Mouse (Mus musculus) hindbrain, embryonic 10.5 days (tissue): ENCODE results near the gene Grxcr1. TPM values are rescaled to one million over a fixed set of nuclear protein-coding genes. Genes with fewer than 3 reads are reported as not detected.

ENCODE experiments used
- DNase-seq: peaks from one replicate; pipeline ENCODE4 v3.0.0-alpha.2; 2017; ENCODE audit warnings: low spot score
- H3K27ac ChIP-seq: fragments of 300-500 bp; sonication (generic); 2 replicates; pipeline ENCODE4 v1.5.1; 2016; ENCODE audit warnings: mild to moderate bottlenecking, moderate library complexity
- H3K27me3 ChIP-seq: fragments of 300-500 bp; sonication (generic); 2 replicates; pipeline ENCODE4 v1.6.1; 2016; ENCODE audit warnings: mild to moderate bottlenecking; ENCODE audit not compliant: poor library complexity, insufficient read depth, severe bottlenecking
- H3K36me3 ChIP-seq: fragments of 300-500 bp; sonication (generic); 2 replicates; pipeline ENCODE4 v1.6.1; 2016; ENCODE audit warnings: mild to moderate bottlenecking, moderate library complexity
- H3K4me1 ChIP-seq: fragments of 300-500 bp; sonication (generic); replicated peaks from 2 replicates; pipeline ENCODE4 v1.6.1; 2016; ENCODE audit warnings: mild to moderate bottlenecking
- H3K4me3 ChIP-seq: fragments of 300-500 bp; sonication (generic); 2 replicates; pipeline ENCODE4 v1.5.1; 2016; ENCODE audit warnings: mild to moderate bottlenecking, moderate library complexity
- H3K9me3 ChIP-seq: fragments of 300-500 bp; sonication (generic); 2 replicates; pipeline ENCODE4 v1.6.1; 2016; ENCODE audit warnings: mild to moderate bottlenecking, moderate library complexity
- WGBS: fragments of 180-500 bp; shearing (Covaris S2); methylation state at CpG from one replicate; pipeline ENCODE4 v1.1.7; 2016; 5-methylcytosine and 5-hydroxymethylcytosine counted together
- polyA plus RNA-seq: library from polyadenylated mRNA; unstranded; fragments of >200 nt; fragmentation: Nextera tagmentation; extraction: Ambion mirVana; gene quantifications from 2 replicates; pipeline ENCODE4 v1.2.1, GENCODE M21; 2016

The Grxcr1 gene
- 0.15 TPM in 1 of 2 replicates, not detected in the other for polyA plus RNA-seq

GRCm38 (mm10) chr5:68031744-68032143 lies at the start of gene Grxcr1:
Gene Grxcr1 (plus strand): TSS chr5:68031835.
- Histone ChIP-seq H3K4me3 (no peak within 1 kb of the TSS), H3K9me3 (no peaks in the 10 kb centered on the region), H3K36me3 (no peaks in the 10 kb centered on the region), H3K27ac (no peak within 1 kb of the TSS), H3K4me1 (no peaks in the 10 kb centered on the region), H3K27me3 (no peaks in the 10 kb centered on the region)
- no peak for DNase-seq
- WGBS: 75% methylated on average over 6 of the region's 6 CpGs

DNA sequence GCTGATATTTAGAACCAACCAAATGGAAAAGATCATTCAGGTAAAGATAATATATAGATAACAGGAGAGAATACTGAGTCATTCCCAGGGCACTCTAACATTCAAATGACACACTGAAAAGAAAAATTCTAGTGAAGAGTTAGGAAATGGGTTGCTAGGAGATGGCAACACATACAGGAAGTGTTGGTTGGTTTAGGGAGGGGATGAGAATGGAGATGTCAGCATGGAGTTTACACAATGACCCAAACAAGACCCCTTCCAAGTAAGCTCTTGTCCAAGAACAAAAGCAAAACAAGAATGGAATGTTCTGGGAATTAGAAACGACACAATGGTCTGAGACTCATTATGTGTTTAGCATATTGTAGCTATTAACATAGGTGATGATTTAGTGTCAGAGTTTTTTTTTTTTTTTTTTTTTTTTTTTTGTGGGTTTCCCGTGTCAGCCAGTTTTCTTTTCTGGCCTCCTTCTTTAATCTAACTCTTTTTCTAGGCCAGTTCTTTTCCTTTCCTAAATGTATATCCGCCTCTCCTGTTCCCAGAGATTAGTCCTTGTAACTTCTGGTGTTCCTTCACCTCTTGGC lies 49.6 kb upstream of the Grxcr1 start:
- Histone ChIP-seq H3K27ac (no peak overlapping the region), H3K4me1 (no peaks in the 10 kb centered on the region), H3K9me3 (no peaks in the 10 kb centered on the region), H3K36me3 (no peaks in the 10 kb centered on the region), H3K4me3 (no peak overlapping the region), H3K27me3 (peaks cover 17% of the 10 kb centered on the region)
- 46% methylated on average over 3 of the region's 3 CpGs for WGBS
- no peak for DNase-seq

DNA sequence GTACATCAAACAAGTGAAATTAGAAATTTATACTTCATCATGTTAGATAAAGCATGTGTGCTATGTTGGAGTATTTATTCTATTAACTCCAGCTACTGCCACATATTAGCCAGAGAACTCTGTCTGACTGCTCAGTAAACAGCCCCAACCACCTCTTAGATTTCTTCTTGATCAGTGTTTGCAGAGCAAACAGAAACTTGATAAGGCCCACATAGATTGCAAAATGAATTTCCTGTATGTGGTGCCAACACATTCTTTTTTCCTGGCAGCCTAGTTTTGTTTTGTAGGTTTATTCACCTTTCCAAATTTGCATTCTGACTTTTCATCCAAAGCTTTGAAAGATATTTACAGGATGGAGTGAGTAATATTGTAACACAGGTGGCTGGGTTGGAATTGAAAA lies 41.2 kb upstream of the Grxcr1 start:
- no peak for DNase-seq
- Histone ChIP-seq H3K27me3 (no peaks in the 10 kb centered on the region), H3K27ac (no peak overlapping the region), H3K36me3 (no peaks in the 10 kb centered on the region), H3K9me3 (no peaks in the 10 kb centered on the region), H3K4me1 (no peaks in the 10 kb centered on the region), H3K4me3 (no peak overlapping the region)

DNA sequence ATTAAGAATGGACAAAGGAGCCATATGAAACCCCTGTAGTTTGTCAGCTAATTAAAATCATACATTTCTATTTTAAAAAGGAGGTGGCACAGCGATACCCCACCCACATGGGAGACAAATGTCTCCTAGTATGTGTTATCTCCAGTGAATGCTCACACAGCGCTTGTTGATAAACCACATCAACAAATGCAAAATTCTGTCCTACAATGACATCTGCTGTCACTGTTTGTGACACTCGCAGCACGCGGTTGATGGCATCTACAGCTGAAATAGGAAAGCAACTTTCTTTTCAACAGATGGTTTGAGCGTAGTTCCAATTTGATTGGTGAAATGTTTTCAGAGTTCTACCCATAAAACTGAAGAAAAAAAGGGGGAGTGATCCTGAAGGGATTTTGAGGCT lies 29.0 kb upstream of the Grxcr1 start:
- WGBS: 92% methylated on average over 6 of the region's 6 CpGs
- no peak for DNase-seq

DNA sequence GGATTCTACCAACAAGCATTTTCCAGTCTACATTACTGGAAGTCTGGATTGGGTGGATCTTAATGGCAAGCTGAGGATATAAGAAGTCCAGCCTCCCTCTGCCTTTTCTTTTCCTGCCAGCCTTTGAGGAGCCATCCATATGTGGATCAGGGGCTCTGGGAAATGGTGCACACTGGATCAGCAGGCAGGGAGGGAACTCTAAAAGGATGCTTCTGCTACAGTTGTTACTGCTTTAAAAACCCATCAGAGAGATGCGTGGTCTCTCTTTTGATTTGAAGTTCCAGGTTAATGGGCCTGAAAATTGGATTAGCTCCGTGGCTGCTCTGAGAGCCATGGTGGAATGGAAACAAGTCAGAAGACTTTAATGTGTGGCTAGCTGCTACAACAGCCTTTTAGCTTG lies 27.7 kb upstream of the Grxcr1 start:
- no peaks in the 10 kb centered on the region for H3K36me3 ChIP-seq
- 0 out of 2 replicates have a peak, but pooled peaks cover 3% of the 10 kb centered on the region for H3K9me3 ChIP-seq
- 21% methylated on average over 2 of the region's 2 CpGs for WGBS
- no peaks in the 10 kb centered on the region for H3K27me3 ChIP-seq
- DNase-seq: no peak
- H3K4me3 ChIP-seq: no peak overlapping the region
- no peak overlapping the region for H3K27ac ChIP-seq
- peaks cover 10% of the 10 kb centered on the region; the same call in 1 of the 2 replicates for H3K4me1 ChIP-seq

More for the DNA sequence above, 29.0 kb upstream of the Grxcr1 start:
- Histone ChIP-seq H3K36me3 (no peaks in the 10 kb centered on the region), H3K27me3 (no peaks in the 10 kb centered on the region), H3K27ac (no peak overlapping the region), H3K4me1 (peaks cover 10% of the 10 kb centered on the region; the same call in 1 of the 2 replicates), H3K4me3 (no peak overlapping the region), H3K9me3 (0 out of 2 replicates have a peak, but pooled peaks cover 3% of the 10 kb centered on the region)

- 82% methylated on average over 2 of the region's 2 CpGs for WGBS
These were observed 27.2 kb upstream of the Grxcr1 start for GRCm38 (mm10) chr5:68004419-68004818.

DNA sequence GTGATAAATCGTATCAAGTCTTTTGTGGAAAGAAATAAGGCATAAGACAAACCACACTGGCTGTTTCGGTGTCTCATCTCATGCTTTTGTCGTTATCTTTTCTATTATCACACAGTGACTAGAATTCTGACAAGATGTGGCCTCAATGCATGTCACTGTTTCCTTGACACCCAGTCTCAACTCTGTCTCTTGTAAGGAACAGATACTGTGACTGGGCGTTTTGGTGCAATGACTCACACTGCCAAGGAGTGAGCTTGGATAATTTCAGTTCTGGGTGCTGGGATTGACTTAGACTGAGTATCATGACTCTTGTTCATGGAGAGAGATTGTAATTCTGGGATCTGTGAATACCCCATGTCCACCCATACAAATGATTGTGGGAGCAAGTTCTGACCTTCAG lies 24.6 kb upstream of the Grxcr1 start:
- 86% methylated on average over 4 of the region's 4 CpGs for WGBS
- Histone ChIP-seq H3K27ac (no peak overlapping the region), H3K4me1 (peaks cover 10% of the 10 kb centered on the region; the same call in 1 of the 2 replicates)

More at GRCm38 (mm10) chr5:68004419-68004818, 27.2 kb upstream of the Grxcr1 start:
- peaks cover 10% of the 10 kb centered on the region; the same call in 1 of the 2 replicates for H3K4me1 ChIP-seq
- no peak overlapping the region for H3K27ac ChIP-seq
- no peak overlapping the region for H3K4me3 ChIP-seq
- no peak for DNase-seq
- H3K27me3 ChIP-seq: no peaks in the 10 kb centered on the region
- no peaks in the 10 kb centered on the region for H3K36me3 ChIP-seq
- H3K9me3 ChIP-seq: 0 out of 2 replicates have a peak, but pooled peaks cover 3% of the 10 kb centered on the region

DNA sequence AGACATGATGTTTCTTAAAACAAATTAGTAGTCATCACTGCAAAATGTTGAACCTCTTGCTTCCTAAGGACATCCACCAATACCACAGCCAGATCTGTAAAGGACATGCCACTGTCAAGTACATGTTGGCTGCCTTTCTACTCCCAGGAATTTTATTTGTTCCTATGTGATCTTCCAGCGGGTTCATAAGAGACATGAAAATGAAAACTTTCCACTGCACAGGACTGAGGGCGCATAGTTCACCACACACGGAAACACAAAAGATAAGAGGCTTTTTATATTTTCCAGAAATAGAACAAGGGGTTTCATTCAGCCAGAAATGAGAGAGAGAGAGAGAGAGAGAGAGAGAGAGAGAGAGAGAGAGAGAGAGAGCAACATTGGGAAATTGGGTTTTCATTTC lies 20.1 kb upstream of the Grxcr1 start:
- DNase-seq: no peak
- Histone ChIP-seq H3K9me3 (no peaks in the 10 kb centered on the region), H3K4me1 (no peaks in the 10 kb centered on the region), H3K27ac (no peak overlapping the region), H3K36me3 (no peaks in the 10 kb centered on the region), H3K27me3 (no peaks in the 10 kb centered on the region), H3K4me3 (no peak overlapping the region)
- 86% methylated on average over 3 of the region's 3 CpGs for WGBS

More for the DNA sequence above, 24.6 kb upstream of the Grxcr1 start:
- no peaks in the 10 kb centered on the region for H3K27me3 ChIP-seq
- no peaks in the 10 kb centered on the region for H3K36me3 ChIP-seq
- H3K4me3 ChIP-seq: no peak overlapping the region
- 0 out of 2 replicates have a peak, but pooled peaks cover 3% of the 10 kb centered on the region for H3K9me3 ChIP-seq
- no peak for DNase-seq

DNA sequence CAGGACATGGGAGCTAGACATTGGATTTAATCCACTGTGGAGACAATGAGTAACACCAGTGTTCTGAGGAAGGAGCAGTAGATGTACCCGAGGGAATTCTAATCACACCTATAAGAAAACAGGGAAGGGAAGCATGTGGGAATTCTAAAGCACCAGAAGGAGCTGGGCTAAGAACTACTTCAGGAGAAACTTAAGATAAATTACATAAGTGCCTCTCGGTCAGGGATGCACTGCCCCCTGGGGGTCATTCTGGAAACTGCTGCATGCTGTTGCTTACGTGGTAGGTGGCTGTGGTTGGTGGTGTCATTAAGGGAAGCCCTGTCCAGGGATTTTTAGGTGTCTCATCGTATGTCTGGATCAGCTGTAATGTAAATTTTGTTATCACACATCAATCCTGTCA lies 19.0 kb upstream of the Grxcr1 start:
- Histone ChIP-seq H3K4me1 (no peaks in the 10 kb centered on the region), H3K36me3 (no peaks in the 10 kb centered on the region), H3K4me3 (no peak overlapping the region), H3K9me3 (no peaks in the 10 kb centered on the region), H3K27me3 (no peaks in the 10 kb centered on the region), H3K27ac (no peak overlapping the region)
- 25% methylated on average over 4 of the region's 4 CpGs for WGBS
- DNase-seq: peak; percentile 77

DNA sequence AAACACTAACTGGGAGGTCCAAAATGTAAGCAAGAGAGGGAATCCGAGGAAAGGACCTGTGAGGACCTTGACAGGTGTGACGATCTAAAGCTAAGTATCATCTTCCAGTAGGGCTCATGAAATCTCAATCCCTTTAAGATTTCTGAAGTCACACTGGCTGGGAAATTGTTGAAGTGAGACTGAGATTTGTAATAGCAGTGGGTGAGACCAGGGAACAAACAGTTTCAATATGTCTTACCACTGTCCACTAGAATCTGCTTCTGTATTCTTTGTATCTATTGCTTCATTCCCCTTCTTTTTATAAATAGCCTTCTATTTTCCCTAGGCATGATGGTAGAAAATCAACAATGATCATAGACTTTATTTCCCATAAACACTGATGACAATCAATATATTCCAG lies 10.8 kb upstream of the Grxcr1 start:
- Histone ChIP-seq H3K4me3 (no peak overlapping the region), H3K27me3 (no peaks in the 10 kb centered on the region), H3K36me3 (no peaks in the 10 kb centered on the region), H3K27ac (no peak overlapping the region), H3K4me1 (no peaks in the 10 kb centered on the region), H3K9me3 (no peaks in the 10 kb centered on the region)
- DNase-seq: no peak
- WGBS: 89% methylated on average over 2 of the region's 2 CpGs

GRCm38 (mm10) chr5:68026658-68027422 lies 4.8 kb upstream of the Grxcr1 start:
- Histone ChIP-seq H3K27me3 (no peaks in the 10 kb centered on the region), H3K4me3 (no peak overlapping the region), H3K36me3 (no peaks in the 10 kb centered on the region), H3K27ac (no peak overlapping the region), H3K9me3 (no peaks in the 10 kb centered on the region), H3K4me1 (no peaks in the 10 kb centered on the region)
- 51% methylated on average over 2 of the region's 2 CpGs for WGBS
- DNase-seq: no peak

GRCm38 (mm10) chr5:68027474-68027873 lies 4.2 kb upstream of the Grxcr1 start:
- H3K9me3 ChIP-seq: no peaks in the 10 kb centered on the region
- no peaks in the 10 kb centered on the region for H3K27me3 ChIP-seq
- H3K4me3 ChIP-seq: no peak overlapping the region
- WGBS: 82% methylated on average over 4 of the region's 4 CpGs
- H3K27ac ChIP-seq: no peak overlapping the region
- no peaks in the 10 kb centered on the region for H3K4me1 ChIP-seq
- no peaks in the 10 kb centered on the region for H3K36me3 ChIP-seq
- no peak for DNase-seq

DNA sequence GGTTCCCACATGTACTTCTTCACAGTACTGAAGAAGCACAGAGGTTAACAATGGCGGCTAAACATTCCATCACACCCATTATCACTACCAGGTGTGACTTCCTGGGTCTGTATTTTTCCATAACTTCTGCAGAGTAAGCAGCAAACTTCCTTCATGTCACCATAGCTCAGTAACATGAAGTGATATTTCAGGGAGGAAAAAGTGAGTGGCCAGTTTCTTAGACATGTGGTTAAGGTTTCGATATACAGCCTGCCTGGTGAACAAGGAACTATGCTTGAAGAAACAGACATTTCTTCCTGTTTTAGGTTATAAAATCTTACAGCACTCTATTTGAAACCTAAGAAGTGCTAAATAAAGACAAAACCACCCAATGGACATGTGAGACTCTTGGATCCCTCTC lies 1.7 kb downstream of the Grxcr1 start:
- H3K4me3 ChIP-seq: no peak overlapping the region
- H3K4me1 ChIP-seq: no peaks in the 10 kb centered on the region
- H3K27me3 ChIP-seq: no peaks in the 10 kb centered on the region
- no peak for DNase-seq
- H3K9me3 ChIP-seq: no peaks in the 10 kb centered on the region
- WGBS: 88% methylated on average over 2 of the region's 2 CpGs
- H3K36me3 ChIP-seq: no peaks in the 10 kb centered on the region
- no peak overlapping the region for H3K27ac ChIP-seq
